Mouse (Mus musculus): Measurements from ENCODE around the gene Pyroxd2.

- TF ChIP-seq CTCF (IDR thresholded peaks at IDR 0.05; ENCODE audit: control insufficient read depth, insufficient read depth, insufficient read length), result no peak
- TF ChIP-seq USF1 (IDR thresholded peaks at IDR 0.05; ENCODE audit: low read depth), result no peak
- no peak for TF ChIP-seq MYOG (IDR thresholded peaks at IDR 0.05; ENCODE audit: control insufficient read depth, extremely low read depth, insufficient read length)
- no peak for TF ChIP-seq MYOD1 (IDR thresholded peaks at IDR 0.05; ENCODE audit: control insufficient read depth, insufficient read length, low read depth)
These were observed 6.7 kb downstream of the Pyroxd2 start for GRCm38 (mm10) chr19:42745869-42746224.
